Mouse (Mus musculus) heart, embryonic 12.5 days (tissue): ENCODE measurements at regions not wholly inside any gene's neighbourhood (a gene's known extent, or its start where the extent isn't known, plus 50 kb on each side); places are given as distances from the start of the nearest gene placed in this dataset.

Source experiments
- ATAC-seq: fragments of 200-750 bp; cut with Nextera tagmentation; 2 replicates; pipeline ENCODE4 v1.8.0; 2017; ENCODE audit warnings: moderate TSS enrichment, moderate library complexity; ENCODE audit not compliant: insufficient number of reproducible peaks, low FRiP score
- H3K27ac ChIP-seq: fragments of 300-500 bp; sonication (generic); 2 replicates; pipeline ENCODE4 v1.5.1; 2016; ENCODE audit warnings: mild to moderate bottlenecking, moderate library complexity; ENCODE audit not compliant: poor library complexity, severe bottlenecking
- H3K27me3 ChIP-seq: fragments of 300-500 bp; sonication (generic); replicated peaks from 2 replicates; pipeline ENCODE4 v1.6.1; 2016; ENCODE audit warnings: mild to moderate bottlenecking, moderate library complexity
- H3K36me3 ChIP-seq: fragments of 300-500 bp; sonication (generic); 2 replicates; pipeline ENCODE4 v1.6.1; 2016; ENCODE audit warnings: mild to moderate bottlenecking, moderate library complexity
- H3K4me1 ChIP-seq: fragments of 300-500 bp; sonication (generic); replicated peaks from 2 replicates; pipeline ENCODE4 v1.6.1; 2016; ENCODE audit warnings: mild to moderate bottlenecking
- H3K4me2 ChIP-seq: fragments of 300-500 bp; sonication (generic); 2 replicates; pipeline ENCODE4 v1.6.1; 2016; ENCODE audit warnings: mild to moderate bottlenecking, moderate library complexity
- H3K4me3 ChIP-seq: fragments of 300-500 bp; sonication (generic); 2 replicates; pipeline ENCODE4 v1.5.1; 2016; ENCODE audit warnings: mild to moderate bottlenecking
- H3K9ac ChIP-seq: fragments of 300-500 bp; sonication (generic); 2 replicates; pipeline ENCODE4 v1.6.1; 2016; ENCODE audit warnings: mild to moderate bottlenecking, moderate library complexity
- H3K9me3 ChIP-seq: fragments of 300-500 bp; sonication (generic); replicated peaks from 2 replicates; pipeline ENCODE4 v1.6.1; 2016; ENCODE audit warnings: mild to moderate bottlenecking, moderate library complexity
- whole genome bisulfite sequencing: fragments of 180-500 bp; shearing (Covaris S2); methylation state at CpG from one replicate; pipeline ENCODE4 v1.1.7; 2016; 5-methylcytosine and 5-hydroxymethylcytosine counted together

GRCm38 (mm10) chr2:178629756-178630155, 199.4 kb downstream of the Cdh26 start:
- ATAC-seq: no peak
- Histone ChIP-seq H3K4me3 (no peak overlapping the region), H3K27ac (no peak overlapping the region), H3K36me3 (no peaks in the 10 kb centered on the region), H3K9ac (no peak overlapping the region), H3K4me1 (peaks cover 11% of the 10 kb centered on the region), H3K9me3 (no peaks in the 10 kb centered on the region), H3K27me3 (no peaks in the 10 kb centered on the region; the same call in none of the 2 replicates), H3K4me2 (no peak overlapping the region)
- whole genome bisulfite sequencing: 25% methylated on average over 7 of the region's 7 CpGs

GRCm38 (mm10) chr2:178630511-178630910, 200.2 kb downstream of the Cdh26 start:
- H3K4me2 ChIP-seq: no peak overlapping the region
- no peaks in the 10 kb centered on the region for H3K36me3 ChIP-seq
- H3K4me1 ChIP-seq: peaks cover 11% of the 10 kb centered on the region
- H3K27me3 ChIP-seq: no peaks in the 10 kb centered on the region; the same call in none of the 2 replicates
- 83% methylated on average over 12 of the region's 12 CpGs for WGBS
- H3K27ac ChIP-seq: no peak overlapping the region
- no peaks in the 10 kb centered on the region for H3K9me3 ChIP-seq
- ATAC-seq: no peak
- H3K4me3 ChIP-seq: no peak overlapping the region
- no peak overlapping the region for H3K9ac ChIP-seq

GRCm38 (mm10) chr2:178631336-178631735, 201.0 kb downstream of the Cdh26 start:
- Histone ChIP-seq H3K4me1 (peaks cover 11% of the 10 kb centered on the region), H3K4me2 (no peak overlapping the region), H3K4me3 (no peak overlapping the region), H3K36me3 (no peaks in the 10 kb centered on the region), H3K9ac (no peak overlapping the region), H3K9me3 (no peaks in the 10 kb centered on the region), H3K27me3 (no peaks in the 10 kb centered on the region; the same call in none of the 2 replicates), H3K27ac (no peak overlapping the region)
- WGBS: 47% methylated on average over 3 of the region's 3 CpGs
- no peak for ATAC-seq

- Histone ChIP-seq H3K4me1 (peaks cover 11% of the 10 kb centered on the region), H3K9me3 (no peaks in the 10 kb centered on the region), H3K4me3 (no peak overlapping the region), H3K4me2 (no peak overlapping the region), H3K27ac (no peak overlapping the region), H3K27me3 (no peaks in the 10 kb centered on the region; the same call in none of the 2 replicates), H3K9ac (no peak overlapping the region), H3K36me3 (no peaks in the 10 kb centered on the region)
- ATAC-seq: no peak
- 70% methylated on average over 12 of the region's 12 CpGs for WGBS
Measured at GRCm38 (mm10) chr2:178631966-178632365, 201.6 kb downstream of the Cdh26 start.

- H3K27me3 ChIP-seq: no peaks in the 10 kb centered on the region; the same call in none of the 2 replicates
- H3K4me2 ChIP-seq: no peak overlapping the region
- H3K9ac ChIP-seq: no peak overlapping the region
- no peak overlapping the region for H3K27ac ChIP-seq
- H3K4me3 ChIP-seq: no peak overlapping the region
- H3K9me3 ChIP-seq: no peaks in the 10 kb centered on the region
- WGBS: 82% methylated on average over 13 of the region's 13 CpGs
- H3K4me1 ChIP-seq: peaks cover 3% of the 10 kb centered on the region
- ATAC-seq: no peak
- no peaks in the 10 kb centered on the region for H3K36me3 ChIP-seq
Measured at GRCm38 (mm10) chr2:178632831-178633585, 202.7 kb downstream of the Cdh26 start.

- H3K27me3 ChIP-seq: no peaks in the 10 kb centered on the region; the same call in none of the 2 replicates
- 48% methylated on average over 10 of the region's 10 CpGs for WGBS
- ATAC-seq: no peak
- no peak overlapping the region for H3K9ac ChIP-seq
- H3K4me2 ChIP-seq: no peak overlapping the region
- no peak overlapping the region for H3K27ac ChIP-seq
- no peaks in the 10 kb centered on the region for H3K9me3 ChIP-seq
- no peaks in the 10 kb centered on the region for H3K4me1 ChIP-seq
- H3K36me3 ChIP-seq: no peaks in the 10 kb centered on the region
- H3K4me3 ChIP-seq: no peak overlapping the region
Measured at GRCm38 (mm10) chr2:178634116-178634515, 203.8 kb downstream of the Cdh26 start.

GRCm38 (mm10) chr2:178635685-178636084, 205.4 kb downstream of the Cdh26 start:
- H3K9me3 ChIP-seq: no peaks in the 10 kb centered on the region
- no peaks in the 10 kb centered on the region; the same call in 1 of the 2 replicates for H3K27me3 ChIP-seq
- no peak overlapping the region for H3K4me3 ChIP-seq
- no peaks in the 10 kb centered on the region for H3K36me3 ChIP-seq
- no peak for ATAC-seq
- no peak overlapping the region for H3K4me2 ChIP-seq
- no peaks in the 10 kb centered on the region for H3K4me1 ChIP-seq
- H3K27ac ChIP-seq: no peak overlapping the region
- 48% methylated on average over 4 of the region's 4 CpGs for WGBS
- no peak overlapping the region for H3K9ac ChIP-seq

GRCm38 (mm10) chr2:178636901-178637300, 206.6 kb downstream of the Cdh26 start:
- WGBS: 79% methylated on average over 9 of the region's 9 CpGs
- H3K4me3 ChIP-seq: no peak overlapping the region
- H3K9ac ChIP-seq: no peak overlapping the region
- no peaks in the 10 kb centered on the region for H3K36me3 ChIP-seq
- H3K4me2 ChIP-seq: no peak overlapping the region
- no peaks in the 10 kb centered on the region for H3K9me3 ChIP-seq
- no peak overlapping the region for H3K27ac ChIP-seq
- no peaks in the 10 kb centered on the region for H3K27me3 ChIP-seq
- H3K4me1 ChIP-seq: no peaks in the 10 kb centered on the region
- ATAC-seq: no peak

GRCm38 (mm10) chr2:178642137-178643052, 212.1 kb downstream of the Cdh26 start:
- Histone ChIP-seq H3K27ac (no peak overlapping the region), H3K4me1 (no peaks in the 10 kb centered on the region), H3K27me3 (no peaks in the 10 kb centered on the region; the same call in 1 of the 2 replicates), H3K9me3 (no peaks in the 10 kb centered on the region), H3K9ac (no peak overlapping the region), H3K36me3 (no peaks in the 10 kb centered on the region), H3K4me2 (no peak overlapping the region), H3K4me3 (no peak overlapping the region)
- 60% methylated on average over 16 of the region's 16 CpGs for WGBS
- no peak for ATAC-seq

GRCm38 (mm10) chr2:178643053-178643402, 212.7 kb downstream of the Cdh26 start:
- Histone ChIP-seq H3K4me3 (no peak overlapping the region), H3K4me1 (no peaks in the 10 kb centered on the region), H3K36me3 (no peaks in the 10 kb centered on the region), H3K9ac (no peak overlapping the region), H3K4me2 (no peak overlapping the region), H3K9me3 (no peaks in the 10 kb centered on the region), H3K27ac (no peak overlapping the region), H3K27me3 (no peaks in the 10 kb centered on the region; the same call in 1 of the 2 replicates)
- WGBS: 78% methylated on average over 11 of the region's 11 CpGs
- no peak for ATAC-seq

- 32% methylated on average over 4 of the region's 4 CpGs for WGBS
- no peak for ATAC-seq
- no peak overlapping the region for H3K27ac ChIP-seq
- no peaks in the 10 kb centered on the region for H3K36me3 ChIP-seq
- H3K9me3 ChIP-seq: no peaks in the 10 kb centered on the region
- peaks cover 4% of the 10 kb centered on the region for H3K27me3 ChIP-seq
- no peak overlapping the region for H3K9ac ChIP-seq
- no peak overlapping the region for H3K4me2 ChIP-seq
- H3K4me3 ChIP-seq: no peak overlapping the region
- no peaks in the 10 kb centered on the region for H3K4me1 ChIP-seq
Measured at GRCm38 (mm10) chr2:178643841-178644240, 213.5 kb downstream of the Cdh26 start.
